Mouse (Mus musculus): ENCODE measurements around the gene Eif4enif1. TPM values are rescaled to one million over a fixed set of nuclear protein-coding genes. Genes with fewer than 3 reads are reported as not detected.

The Eif4enif1 gene
- polyA plus RNA-seq (2014; fragmentation: Illumina TruSeq; extraction: RNeasy Lipid Tissue Mini Kit (QIAGEN cat#74804); ENCODE audit: insufficient read depth, low read depth, low replicate concordance) = 19.7 TPM

GRCm38 (mm10) chr11:3202231-3202701, at the start of gene Eif4enif1:
Eif4enif1 (plus strand) TSS chr11:3202392.

GRCm38 (mm10) chr11:3193363-3193762, 8.8 kb upstream of the Eif4enif1 start, which contains the start of gene Sfi1:
Sfi1 (minus strand) TSS chr11:3193463.

GRCm38 (mm10) chr11:3266079-3266685, 64.0 kb downstream of the Eif4enif1 start, which contains the start of gene Drg1:
Drg1 (minus strand) TSS chr11:3266415.

GRCm38 (mm10) chr11:3288521-3289301, 86.5 kb downstream of the Eif4enif1 start, which contains the start of gene Patz1:
Patz1 (plus strand) TSS chr11:3288874.

Other genes starting within 250 kb of the Eif4enif1 start
- gene Sfi1, start 8.9 kb upstream of the Eif4enif1 start, polyA plus RNA-seq (2014; fragmentation: Illumina TruSeq; extraction: RNeasy Lipid Tissue Mini Kit (QIAGEN cat#74804); ENCODE audit: insufficient read depth, low read depth, low replicate concordance) = 7.1 TPM
- 72.2 TPM for gene Drg1, start 64.0 kb downstream of the Eif4enif1 start, polyA plus RNA-seq (2014; fragmentation: Illumina TruSeq; extraction: RNeasy Lipid Tissue Mini Kit (QIAGEN cat#74804); ENCODE audit: insufficient read depth, low read depth, low replicate concordance)
- 17.5 TPM for gene Patz1, start 86.5 kb downstream of the Eif4enif1 start, polyA plus RNA-seq (2014; fragmentation: Illumina TruSeq; extraction: RNeasy Lipid Tissue Mini Kit (QIAGEN cat#74804); ENCODE audit: insufficient read depth, low read depth, low replicate concordance)
- 14.1 TPM for gene Pik3ip1, start 128.0 kb downstream of the Eif4enif1 start, polyA plus RNA-seq (2014; fragmentation: Illumina TruSeq; extraction: RNeasy Lipid Tissue Mini Kit (QIAGEN cat#74804); ENCODE audit: insufficient read depth, low read depth, low replicate concordance)
- gene Limk2, start 206.8 kb downstream of the Eif4enif1 start, polyA plus RNA-seq (2014; fragmentation: Illumina TruSeq; extraction: RNeasy Lipid Tissue Mini Kit (QIAGEN cat#74804); ENCODE audit: insufficient read depth, low read depth, low replicate concordance) = 28.3 TPM
- gene Rnf185, start 250.0 kb downstream of the Eif4enif1 start, polyA plus RNA-seq (2014; fragmentation: Illumina TruSeq; extraction: RNeasy Lipid Tissue Mini Kit (QIAGEN cat#74804); ENCODE audit: insufficient read depth, low read depth, low replicate concordance) = 20.2 TPM